Mouse (Mus musculus): ENCODE measurements around the gene Dchs1.

Gene Dchs1

GRCm38 (mm10) chr7:105787285-105788140 is at the start of gene Dchs1:
Gene Dchs1, minus strand, starts transcription at chr7:105787654.
- CTCF ChIA-PET = no interaction called here

GRCm38 (mm10) chr7:105824281-105824680 is 36.8 kb upstream of the Dchs1 start:
- CTCF ChIA-PET = no interaction called here

- CTCF ChIA-PET = interaction anchor here (0.9 kb wide), 1 partner anchor 92 kb away, joined by 4 read pairs; no protein-coding TSS in a partner anchor
Measured at GRCm38 (mm10) chr7:105818483-105818882, 31.0 kb upstream of the Dchs1 start.

- CTCF ChIA-PET = interaction anchor here (0.7 kb wide), 1 partner anchor 108 kb away, joined by 6 read pairs; no protein-coding TSS in a partner anchor
Measured at GRCm38 (mm10) chr7:105816736-105817135, 29.3 kb upstream of the Dchs1 start.

GRCm38 (mm10) chr7:105813326-105813725 is 25.9 kb upstream of the Dchs1 start:
- CTCF ChIA-PET = no interaction called here

- CTCF ChIA-PET = no interaction called here
Measured at GRCm38 (mm10) chr7:105812566-105812965, 25.1 kb upstream of the Dchs1 start.

GRCm38 (mm10) chr7:105811516-105811915 is 24.1 kb upstream of the Dchs1 start:
- CTCF ChIA-PET = interaction anchor here (1.1 kb wide), 1 partner anchor 161 kb away, joined by 3 read pairs; the partner anchor contains the start of gene Dnhd1

- CTCF ChIA-PET = interaction anchor here (1.1 kb wide), 1 partner anchor 161 kb away, joined by 3 read pairs; the partner anchor contains the start of gene Dnhd1
Measured at GRCm38 (mm10) chr7:105810877-105811489, 23.5 kb upstream of the Dchs1 start, which contains the start of gene Mrpl17. Gene Mrpl17, minus strand, starts transcription at chr7:105811099.

- CTCF ChIA-PET = interaction anchor here (1.1 kb wide), 1 partner anchor 160 kb away, joined by 3 read pairs; the partner anchor contains the start of gene Dnhd1
Measured at GRCm38 (mm10) chr7:105810280-105810876, 22.9 kb upstream of the Dchs1 start.

- CTCF ChIA-PET = no interaction called here
Measured at GRCm38 (mm10) chr7:105809836-105810235, 22.4 kb upstream of the Dchs1 start.

GRCm38 (mm10) chr7:105808385-105808784 is 20.9 kb upstream of the Dchs1 start:
- CTCF ChIA-PET = no interaction called here

- CTCF ChIA-PET = no interaction called here
Measured at GRCm38 (mm10) chr7:105806716-105807115, 19.3 kb upstream of the Dchs1 start.

GRCm38 (mm10) chr7:105806125-105806524 is 18.7 kb upstream of the Dchs1 start:
- CTCF ChIA-PET = interaction anchor here (0.5 kb wide), 1 partner anchor 623 kb away, joined by 4 read pairs; no protein-coding TSS in a partner anchor

- CTCF ChIA-PET = no interaction called here
Measured at GRCm38 (mm10) chr7:105803428-105803827, 16.0 kb upstream of the Dchs1 start.

GRCm38 (mm10) chr7:105802771-105803170 is 15.3 kb upstream of the Dchs1 start:
- CTCF ChIA-PET = no interaction called here

GRCm38 (mm10) chr7:105802312-105802711 is 14.9 kb upstream of the Dchs1 start:
- CTCF ChIA-PET = no interaction called here

- CTCF ChIA-PET = no interaction called here
Measured at GRCm38 (mm10) chr7:105796972-105797371, 9.5 kb upstream of the Dchs1 start.

- CTCF ChIA-PET = no interaction called here
Measured at GRCm38 (mm10) chr7:105795759-105796366, 8.4 kb upstream of the Dchs1 start.

- CTCF ChIA-PET = no interaction called here
Measured at GRCm38 (mm10) chr7:105793701-105794100, 6.2 kb upstream of the Dchs1 start.

GRCm38 (mm10) chr7:105791147-105791546 is 3.7 kb upstream of the Dchs1 start:
- CTCF ChIA-PET = no interaction called here

GRCm38 (mm10) chr7:105786506-105787284 is 759 bp downstream of the Dchs1 start:
- CTCF ChIA-PET = no interaction called here

Measured in spleen, embryonic (tissue).